Mouse (Mus musculus) embryonic fibroblast, embryonic 13.5 days (primary cell): ENCODE data around the gene Gng13. TPM values are rescaled to one million over a fixed set of nuclear protein-coding genes. Genes with fewer than 3 reads are reported as not detected.
A peak's percentile ranks its signal among the peaks of the same experiment; 100 is the strongest.

Source experiments
- H3K27ac ChIP-seq: 2 replicates; pipeline ENCODE4 v1.5.1; 2012; ENCODE audit warnings: low read length, control low read depth, inconsistent platforms; ENCODE audit not compliant: insufficient read depth
- H3K4me1 ChIP-seq: 2 replicates; pipeline ENCODE4 v1.6.1; 2011; ENCODE audit warnings: low read length; ENCODE audit not compliant: control insufficient read depth, insufficient read depth
- H3K4me3 ChIP-seq: 2 replicates; pipeline ENCODE4 v1.5.1; 2011; ENCODE audit warnings: mild to moderate bottlenecking, control low read depth, low read length; ENCODE audit not compliant: insufficient read depth
- CTCF ChIP-seq: IDR thresholded peaks from 2 replicates; pipeline ENCODE4 v1.5.1; 2011; ENCODE audit warnings: mild to moderate bottlenecking, control low read depth, low read length, moderate library complexity, borderline replicate concordance; ENCODE audit not compliant: insufficient read depth
- POLR2A ChIP-seq: IDR thresholded peaks from 2 replicates; pipeline ENCODE4 v1.6.1; 2011; ENCODE audit warnings: low read depth, mild to moderate bottlenecking, control low read depth, low read length, moderate library complexity
- polyA plus RNA-seq: library from polyadenylated mRNA; stranded (reverse); fragments of >200 nt; gene quantifications from 2 replicates; pipeline ENCODE4 v1.2.4, GENCODE M21; 2011; ENCODE audit warnings: low read depth; ENCODE audit not compliant: missing spikeins, insufficient read length

Gene Gng13
- not detected in 2 replicates for polyA plus RNA-seq

- no peak within 1 kb of the TSS for H3K27ac ChIP-seq
- no peak within 1 kb of the TSS for H3K4me3 ChIP-seq
- TF ChIP-seq CTCF, result no peak
- no peak; the same call in 1 of the 2 replicates for TF ChIP-seq POLR2A
- H3K4me1 ChIP-seq, result no peaks in the 10 kb centered on the region
These were observed at the start of gene Gng13 for GRCm38 (mm10) chr17:25716711-25717637. Gene Gng13, plus strand, starts transcription at chr17:25717171.

- Histone ChIP-seq H3K27ac (no peak overlapping the region), H3K4me3 (no peak overlapping the region), H3K4me1 (no peaks in the 10 kb centered on the region)
- no peak for TF ChIP-seq CTCF
- TF ChIP-seq POLR2A, result no peak
These were observed 48.4 kb upstream of the Gng13 start for GRCm38 (mm10) chr17:25668481-25669055.

GRCm38 (mm10) chr17:25672982-25673381, 44.0 kb upstream of the Gng13 start:
- no peak overlapping the region for H3K27ac ChIP-seq
- no peaks in the 10 kb centered on the region for H3K4me1 ChIP-seq
- TF ChIP-seq CTCF (no peak), POLR2A (no peak)
- no peak overlapping the region for H3K4me3 ChIP-seq

DNA sequence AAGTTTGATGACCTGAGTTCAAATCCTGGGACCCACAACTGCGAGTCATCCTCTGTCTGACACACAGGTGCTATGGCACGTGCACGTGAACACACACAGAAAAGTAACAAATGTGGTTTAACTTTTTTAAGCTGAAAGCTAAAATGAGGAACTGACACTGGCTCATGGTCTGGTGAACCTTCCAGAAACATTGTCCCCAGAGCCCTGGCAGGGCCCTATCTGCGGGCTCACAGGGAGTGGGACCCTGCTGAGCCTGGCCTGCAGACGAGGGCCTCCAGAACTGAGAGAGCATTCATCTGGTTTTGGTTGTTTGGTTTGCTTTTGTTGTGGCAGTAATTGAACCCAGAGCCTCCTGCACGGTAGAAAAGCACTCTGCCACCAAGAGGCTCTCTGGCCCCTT, 39.0 kb upstream of the Gng13 start:
- TF ChIP-seq CTCF (no peak), POLR2A (no peak)
- Histone ChIP-seq H3K27ac (no peak overlapping the region), H3K4me1 (no peaks in the 10 kb centered on the region), H3K4me3 (no peak overlapping the region)

DNA sequence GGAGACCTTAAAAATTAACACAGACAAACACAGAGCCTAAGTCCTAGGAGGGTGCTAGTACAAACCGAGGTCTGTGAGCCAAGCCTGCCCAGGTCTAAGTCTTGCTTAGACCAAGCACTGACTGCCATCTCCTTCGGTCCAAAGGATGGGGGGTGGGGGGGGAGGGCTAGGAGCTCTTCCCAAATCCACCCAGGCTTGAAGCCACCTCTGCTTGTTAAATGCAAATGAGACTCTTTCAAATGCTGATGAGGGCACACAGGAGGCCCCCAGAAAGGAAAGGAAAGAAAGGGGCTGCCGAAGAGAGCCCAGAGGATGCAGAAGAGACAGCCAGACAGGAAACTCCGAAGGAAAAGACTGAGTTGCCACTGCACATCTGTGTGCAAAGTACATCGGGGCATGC, 37.2 kb upstream of the Gng13 start:
- Histone ChIP-seq H3K4me1 (no peaks in the 10 kb centered on the region), H3K27ac (no peak overlapping the region), H3K4me3 (no peak overlapping the region)
- TF ChIP-seq CTCF (no peak), POLR2A (no peak)

- TF ChIP-seq CTCF (no peak), POLR2A (no peak)
- no peak overlapping the region for H3K27ac ChIP-seq
- H3K4me3 ChIP-seq, result no peak overlapping the region
- H3K4me1 ChIP-seq, result no peaks in the 10 kb centered on the region
These were observed 35.3 kb upstream of the Gng13 start for GRCm38 (mm10) chr17:25681636-25682035.

DNA sequence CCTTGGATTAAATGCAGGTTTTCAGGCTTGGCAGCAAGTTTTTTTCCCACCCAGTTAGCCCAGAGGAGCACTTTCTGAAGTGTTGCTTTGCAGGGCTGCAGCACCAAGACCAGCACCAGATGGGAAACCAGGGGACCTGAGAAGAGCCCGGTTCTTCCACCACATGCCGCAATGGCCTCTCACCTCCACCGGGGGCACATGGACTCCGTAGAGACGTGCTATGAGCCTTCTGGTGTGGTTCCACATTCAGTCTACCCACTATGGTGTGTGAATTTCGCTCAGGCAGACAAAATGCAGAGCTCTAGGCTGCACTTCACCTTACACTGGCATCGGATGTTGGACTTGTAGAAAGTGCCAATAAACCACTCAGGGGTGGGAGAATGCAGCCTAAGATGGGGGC, 30.6 kb upstream of the Gng13 start:
- H3K4me3 ChIP-seq, result no peak overlapping the region
- no peaks in the 10 kb centered on the region for H3K4me1 ChIP-seq
- TF ChIP-seq CTCF, result peak; percentile 35; the same call in 1 of the 2 replicates
- TF ChIP-seq POLR2A, result no peak
- no peak overlapping the region for H3K27ac ChIP-seq

DNA sequence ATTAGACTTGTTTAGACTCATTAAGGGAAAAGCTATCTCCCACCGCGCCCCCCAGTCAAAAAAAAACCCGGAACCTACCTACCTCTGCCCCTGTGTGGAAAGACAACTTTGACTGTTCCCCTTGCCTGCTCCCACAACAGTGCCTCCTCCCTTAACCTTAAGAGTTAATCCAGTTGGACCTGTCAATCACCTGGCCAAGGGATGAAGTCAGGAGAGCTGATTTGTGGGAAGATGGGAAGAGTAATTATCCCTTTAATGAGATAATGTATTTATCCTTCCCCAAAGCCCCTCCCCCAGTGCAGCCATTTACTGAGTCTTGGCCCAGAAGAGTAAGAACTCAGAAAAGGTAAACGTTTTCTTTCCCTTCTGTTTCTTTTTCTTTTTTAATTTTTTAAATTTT, 28.0 kb upstream of the Gng13 start:
- Histone ChIP-seq H3K4me1 (no peaks in the 10 kb centered on the region), H3K27ac (no peak overlapping the region), H3K4me3 (no peak overlapping the region)
- TF ChIP-seq POLR2A, result no peak
- TF ChIP-seq CTCF, result no peak

GRCm38 (mm10) chr17:25696263-25696662, 20.7 kb upstream of the Gng13 start:
- TF ChIP-seq POLR2A (no peak), CTCF (no peak)
- no peak overlapping the region for H3K27ac ChIP-seq
- no peak overlapping the region for H3K4me3 ChIP-seq
- no peaks in the 10 kb centered on the region for H3K4me1 ChIP-seq

DNA sequence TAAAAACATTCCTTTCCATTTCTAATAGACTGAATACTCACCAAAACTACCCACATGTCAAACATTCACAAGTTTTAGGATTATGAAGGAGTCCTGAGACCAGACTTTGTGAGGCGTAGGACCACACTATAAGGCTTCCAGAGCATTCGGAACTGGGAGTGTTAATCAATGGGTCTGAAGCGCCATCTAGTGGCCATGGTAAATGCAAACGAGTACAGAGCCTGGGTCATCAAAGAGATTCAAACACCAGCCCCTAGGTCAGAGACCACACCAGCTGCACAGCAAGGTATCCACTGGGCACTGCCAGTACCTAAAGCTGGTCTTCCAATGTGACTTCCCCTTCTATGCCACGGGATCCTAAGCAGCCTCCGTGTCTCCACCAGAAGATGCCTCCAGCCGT, 18.5 kb upstream of the Gng13 start:
- no peak overlapping the region for H3K27ac ChIP-seq
- TF ChIP-seq POLR2A, result no peak
- TF ChIP-seq CTCF, result no peak
- no peak overlapping the region for H3K4me3 ChIP-seq
- no peaks in the 10 kb centered on the region for H3K4me1 ChIP-seq
